Mouse (Mus musculus) liver, embryonic 13.5 days (tissue): Measurements from ENCODE around the gene Gm10912. TPM values are rescaled to one million over a fixed set of nuclear protein-coding genes. Genes with fewer than 3 reads are reported as not detected.

Source experiments
- polyA plus RNA-seq: library from polyadenylated mRNA; unstranded; fragments of >200 nt; fragmentation: Nextera tagmentation; extraction: Ambion mirVana; gene quantifications from 2 replicates; pipeline ENCODE4 v1.2.1, GENCODE M21; 2015

The Gm10912 gene
- polyA plus RNA-seq, 1 experiment from 2014 or later: 0.06 TPM

Other genes starting within 250 kb of the Gm10912 start
- gene Lmo2, start 107.8 kb upstream of the Gm10912 start, polyA plus RNA-seq: 156 and 167 TPM in 2 replicates
- 50.2 and 61.5 TPM in 2 replicates for gene Fbxo3, start 38.1 kb upstream of the Gm10912 start, polyA plus RNA-seq
- 0.99 and 1.3 TPM in 2 replicates for gene 4931422A03Rik, start 37.5 kb upstream of the Gm10912 start, polyA plus RNA-seq
- not detected in 2 replicates for gene Gm10799, start 2.7 kb downstream of the Gm10912 start, polyA plus RNA-seq
- gene Cd59b, start 4.0 kb downstream of the Gm10912 start, polyA plus RNA-seq: 13.1 and 13.3 TPM in 2 replicates
- gene Cd59a, start 30.0 kb downstream of the Gm10912 start, polyA plus RNA-seq: 82.9 and 85.7 TPM in 2 replicates
- 0.19 and 0.48 TPM in 2 replicates for gene A930018P22Rik, start 56.9 kb downstream of the Gm10912 start, polyA plus RNA-seq